Mouse (Mus musculus) fibroblast of lung, adult 2 months (primary cell): ENCODE results near the gene Etv5.
"Not testable (repeated sequence)": the region's sequence is repeated elsewhere in the genome, so short reads cannot be mapped to it uniquely, and the experiment has no call there.

ENCODE experiments used
- DNase-seq: peaks from one replicate; pipeline ENCODE4 v3.0.0-alpha.2; 2011; ENCODE audit warnings: low read depth

The Etv5 gene

DNA sequence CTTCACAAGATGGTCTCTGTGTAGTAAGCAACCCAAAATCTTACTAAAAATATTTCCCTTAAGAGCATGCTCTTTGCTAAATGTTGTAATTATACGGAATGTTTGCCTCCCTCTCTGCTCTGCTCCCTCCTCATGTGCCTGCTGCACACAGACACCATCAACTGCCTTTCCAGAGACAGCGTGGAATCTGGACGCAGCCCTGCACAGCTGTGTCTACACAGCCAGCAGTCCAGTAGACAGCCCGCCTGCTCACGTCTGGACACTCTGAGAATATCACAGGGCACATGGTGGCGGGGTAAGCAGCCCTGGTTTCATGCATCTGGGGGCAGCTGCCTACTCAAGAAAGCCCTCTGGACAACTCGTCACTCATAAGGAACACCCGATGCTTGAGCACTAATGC, 43.1 kb downstream of the Etv5 start:
- no peak for DNase-seq

DNA sequence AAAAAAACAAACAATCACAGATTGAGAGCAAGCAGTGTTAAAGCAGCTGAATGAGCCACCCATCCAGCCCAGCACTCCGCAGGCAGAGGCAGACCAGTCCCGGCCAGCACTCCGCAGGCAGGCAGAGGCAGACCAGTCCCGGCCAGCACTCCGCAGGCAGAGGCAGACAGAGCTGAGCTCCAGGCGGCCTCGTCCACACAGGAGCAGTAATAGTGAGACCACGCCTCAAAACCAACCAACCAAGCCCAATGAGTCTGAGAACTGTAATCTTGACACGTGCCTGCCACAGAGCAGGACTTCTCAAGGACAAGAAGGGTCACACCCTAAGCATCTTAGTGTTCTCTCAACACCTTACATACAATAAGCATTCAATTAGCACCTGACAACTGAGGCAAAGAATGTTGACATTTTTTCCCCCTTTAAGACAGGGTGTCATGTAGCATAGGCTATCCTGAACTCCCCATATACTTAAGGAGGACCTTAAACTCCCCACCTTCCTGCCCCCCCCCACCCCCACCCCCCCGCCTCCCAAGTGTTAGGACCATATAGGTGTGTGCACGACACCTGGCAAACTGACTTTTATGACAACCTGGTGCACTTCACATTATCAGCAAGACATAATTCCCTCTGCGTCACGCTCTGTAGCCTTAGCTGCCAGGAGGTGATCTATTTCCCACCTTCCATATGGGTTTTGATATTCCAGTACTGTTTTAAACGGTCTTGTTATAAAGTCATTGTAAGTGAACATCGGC, 44.2 kb downstream of the Etv5 start:
- no peak for DNase-seq

DNA sequence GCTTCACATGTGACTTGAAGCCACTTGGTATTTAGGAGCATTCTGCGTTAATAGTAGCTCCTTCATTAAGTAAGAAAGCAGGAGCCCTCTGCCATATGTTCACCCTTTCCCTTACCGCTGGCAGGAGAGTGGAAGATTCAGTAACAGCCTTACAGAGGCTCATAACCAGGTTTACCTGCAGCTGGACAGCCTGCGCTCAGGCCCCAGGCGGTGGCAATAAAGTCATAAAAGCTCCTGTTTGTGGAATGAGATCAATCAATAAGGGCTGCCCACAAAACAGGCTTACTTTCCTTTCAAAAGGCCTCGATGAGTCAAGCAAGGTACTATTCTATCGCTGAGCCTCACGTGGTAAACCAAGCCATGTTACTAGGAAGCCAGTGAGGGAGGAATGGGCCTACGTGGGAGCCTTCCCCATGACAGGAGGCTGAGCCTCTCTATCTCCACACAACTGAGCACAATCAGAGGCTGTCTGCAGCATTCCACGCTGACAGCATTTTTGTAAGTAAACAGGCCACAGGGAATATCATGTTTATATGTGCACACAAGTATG, 49.1 kb downstream of the Etv5 start:
- DNase-seq = no peak

DNA sequence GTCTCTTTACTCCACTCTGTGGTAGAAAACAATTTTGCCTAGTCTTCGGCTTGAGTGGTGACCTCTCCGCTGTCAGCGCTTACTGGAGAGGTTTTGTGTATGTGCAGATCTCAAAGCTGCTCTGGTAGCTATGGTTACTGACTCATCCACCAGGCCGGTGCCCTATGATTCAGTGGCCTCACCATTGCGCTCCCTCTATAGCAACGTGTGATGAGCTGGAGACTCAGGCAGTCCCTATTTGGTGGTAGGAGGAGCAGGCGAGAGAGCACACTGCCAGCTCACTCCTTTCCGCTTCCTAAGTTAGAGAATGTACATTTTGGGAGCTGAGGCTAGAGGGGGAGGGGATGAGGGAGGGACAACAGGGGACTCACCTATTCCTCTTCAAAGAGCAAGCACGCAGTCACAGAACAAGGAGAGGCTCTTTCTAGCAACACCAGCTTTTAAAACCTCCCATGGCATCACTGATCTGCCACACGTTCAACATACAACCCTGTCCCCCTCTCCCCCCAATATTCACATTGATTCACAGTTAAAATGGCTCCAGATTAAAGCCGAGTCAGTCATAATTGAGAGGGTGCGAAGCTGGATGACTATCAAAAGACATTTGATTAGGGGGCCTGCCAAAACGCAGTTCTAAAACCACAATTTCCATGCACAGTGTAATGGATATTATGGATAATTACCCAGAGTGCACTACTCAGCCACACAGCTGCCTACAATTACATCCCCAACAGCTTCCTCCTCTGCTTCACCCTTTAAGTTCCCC, 50.2 kb downstream of the Etv5 start:
- peak; percentile 85 for DNase-seq

DNA sequence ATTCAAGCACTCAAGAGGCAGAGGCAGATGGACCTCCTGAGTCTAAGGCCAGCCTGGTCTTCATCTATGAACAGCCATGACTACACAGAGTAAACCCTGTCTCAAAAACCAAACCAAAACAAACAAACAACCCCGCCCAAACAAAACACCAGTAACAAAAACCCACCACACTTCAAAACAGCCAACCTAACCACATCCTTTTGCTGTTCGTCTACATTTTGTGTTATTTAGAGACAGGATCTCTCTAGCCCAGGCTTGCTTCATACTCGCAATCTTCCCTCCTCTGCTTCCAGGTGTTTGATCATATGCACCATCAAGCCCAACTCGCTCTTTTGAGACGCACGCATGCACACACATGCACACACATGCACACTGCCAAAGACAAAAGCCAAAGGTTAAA, 51.8 kb downstream of the Etv5 start:
- DNase-seq = no peak

DNA sequence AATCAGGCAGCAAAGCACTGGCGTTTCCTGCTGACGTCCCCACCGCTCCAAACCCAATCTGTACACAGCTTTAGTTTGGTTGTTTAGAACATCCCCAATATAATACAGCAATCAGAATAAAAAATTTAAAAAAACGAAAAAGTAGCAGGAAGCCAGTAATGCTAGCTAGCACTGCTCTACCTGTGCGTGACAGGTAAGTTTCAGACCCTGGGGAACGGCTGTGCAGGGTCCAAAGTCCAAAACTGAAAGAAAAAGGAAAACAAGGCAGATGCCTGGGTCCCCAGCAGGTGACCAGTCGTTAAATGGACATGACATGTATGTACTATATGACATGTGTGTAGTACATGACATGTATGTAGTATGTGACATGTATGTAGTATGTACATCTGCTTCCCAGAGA, 57.5 kb downstream of the Etv5 start:
- not testable (repeated sequence) for DNase-seq

DNA sequence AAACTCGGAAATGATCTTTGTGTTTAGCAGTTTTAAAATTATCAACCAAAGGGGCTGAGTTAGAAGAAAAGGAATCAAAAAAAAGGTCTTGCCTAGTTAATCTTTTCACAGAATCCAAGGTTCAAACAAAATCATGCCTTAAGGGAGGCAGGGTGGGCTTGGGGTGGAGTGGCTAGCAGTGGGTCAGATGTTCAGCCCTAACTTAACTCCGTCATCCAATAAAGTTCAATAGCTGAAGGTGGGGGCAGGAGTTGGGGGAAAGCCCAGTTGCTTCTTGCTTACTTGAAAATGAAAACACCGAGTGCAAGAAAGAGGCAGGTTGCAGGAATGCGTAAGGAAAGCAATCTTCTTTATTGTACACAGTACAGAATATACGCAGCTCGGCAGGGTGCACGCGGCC, 58.5 kb downstream of the Etv5 start:
- DNase-seq = no peak

DNA sequence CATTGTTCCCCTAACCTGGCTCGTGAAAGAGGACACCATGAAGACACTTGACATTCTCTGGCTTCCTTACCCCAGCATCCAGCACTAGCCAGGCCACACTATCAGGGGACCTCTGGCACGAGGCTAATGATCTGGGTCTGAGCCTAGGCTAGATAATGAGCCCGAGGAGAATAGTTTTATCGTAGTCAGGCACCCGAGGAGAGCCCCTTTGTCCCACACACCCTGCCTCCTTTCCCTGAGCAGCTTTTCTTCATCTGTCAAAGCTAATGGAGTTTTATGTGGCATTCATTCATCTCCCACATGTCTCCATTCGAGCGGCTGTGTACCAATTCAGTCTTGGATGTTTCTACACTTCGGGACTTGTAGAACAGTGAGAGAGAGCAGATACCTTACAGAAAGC, 59.5 kb downstream of the Etv5 start:
- no peak for DNase-seq

DNA sequence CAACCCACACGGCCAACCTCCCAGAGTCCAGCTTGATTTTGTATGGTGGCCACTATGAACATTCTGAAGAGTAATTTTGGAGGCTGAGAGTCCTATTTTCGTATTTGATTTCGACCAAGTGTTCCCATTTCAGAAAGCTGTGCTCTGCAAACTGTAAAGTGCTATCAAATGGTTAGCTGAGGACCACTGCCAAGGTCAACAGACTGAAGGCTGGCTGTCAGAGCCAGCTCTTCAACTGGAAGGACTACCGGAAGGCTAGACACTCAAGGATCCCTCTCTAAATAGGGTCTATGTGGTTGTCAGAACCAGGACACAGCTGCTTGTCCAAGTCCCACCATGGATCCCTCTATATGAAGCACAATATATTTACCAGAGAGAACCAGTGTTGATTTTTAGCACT, 60.2 kb downstream of the Etv5 start:
- DNase-seq = no peak

DNA sequence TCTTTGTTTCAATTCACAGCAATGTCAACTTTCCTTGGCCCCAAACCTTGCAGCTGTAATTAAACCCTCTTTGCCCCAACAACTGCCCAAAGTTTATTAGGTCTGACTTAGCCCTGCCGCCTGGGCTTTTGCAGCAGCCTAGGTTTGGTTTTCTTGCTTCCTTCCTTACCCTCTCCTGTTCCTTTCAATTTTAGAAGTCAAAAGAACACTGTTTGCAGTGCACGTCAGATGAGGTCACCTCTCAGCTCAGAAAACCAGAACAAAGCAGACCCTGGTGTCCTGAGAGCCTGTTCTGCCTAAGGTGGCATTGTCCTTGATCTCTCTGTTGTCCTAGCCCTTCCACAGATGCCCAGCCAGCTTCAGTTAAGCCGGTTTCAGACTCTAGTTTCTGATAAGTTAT, 61.8 kb downstream of the Etv5 start:
- no peak for DNase-seq

DNA sequence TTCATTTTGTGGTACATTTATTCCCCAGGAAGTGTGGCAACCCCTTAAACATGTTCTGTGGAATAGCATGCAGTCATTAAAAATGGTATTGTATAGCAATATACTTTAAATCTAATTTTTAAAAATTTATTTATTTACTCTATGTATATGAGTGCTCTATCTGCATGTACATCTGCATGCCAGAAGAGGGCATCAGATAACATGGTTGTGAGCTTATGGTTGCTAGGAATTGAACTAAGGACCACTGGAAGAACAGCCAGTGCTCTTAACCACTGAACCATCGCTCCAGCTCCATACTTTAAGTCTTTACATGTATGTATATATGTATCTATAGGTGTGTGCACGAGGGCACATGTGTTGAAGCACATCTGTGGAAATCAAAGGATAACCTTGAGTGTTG, 64.6 kb downstream of the Etv5 start:
- no peak for DNase-seq

DNA sequence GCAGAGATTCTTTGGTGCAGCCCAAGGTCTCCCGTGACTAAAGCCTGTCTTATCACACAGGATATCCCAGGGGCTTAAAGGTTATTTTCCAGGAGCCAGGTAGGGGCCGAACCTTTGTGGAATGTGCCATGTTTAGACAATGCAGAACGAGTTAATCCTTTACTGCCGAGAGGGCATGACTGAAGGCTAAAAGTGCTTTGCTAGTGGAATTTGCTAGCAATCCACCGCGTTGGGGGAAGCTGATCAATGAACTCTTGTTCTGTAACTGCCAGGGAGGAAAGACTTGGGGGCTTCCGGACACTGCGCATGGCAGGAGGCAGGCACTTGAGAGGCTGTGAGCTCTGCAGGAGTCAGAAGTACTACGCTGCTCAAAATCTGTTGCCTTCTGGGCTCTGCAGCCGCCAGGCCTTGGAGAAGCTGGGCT, 66.8 kb downstream of the Etv5 start:
- no peak for DNase-seq

DNA sequence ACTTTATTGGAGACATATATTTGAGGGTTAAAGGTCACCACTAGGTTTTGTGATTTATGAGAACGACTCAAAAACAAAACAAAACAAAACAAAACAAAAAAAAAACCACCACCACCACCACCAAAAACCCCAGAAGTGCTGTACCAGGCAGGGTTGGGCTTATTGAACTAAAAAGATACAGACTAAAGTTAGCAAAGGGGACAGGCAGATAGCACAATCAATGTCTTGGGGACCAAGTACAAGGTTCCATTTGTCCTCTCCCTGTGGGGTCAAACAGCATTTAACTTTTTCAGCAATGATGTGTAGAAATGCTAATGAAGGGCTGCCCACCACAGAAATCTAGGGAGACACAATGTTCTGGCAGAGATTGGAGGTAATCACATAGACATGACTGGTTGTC, 67.3 kb downstream of the Etv5 start:
- DNase-seq = no peak

DNA sequence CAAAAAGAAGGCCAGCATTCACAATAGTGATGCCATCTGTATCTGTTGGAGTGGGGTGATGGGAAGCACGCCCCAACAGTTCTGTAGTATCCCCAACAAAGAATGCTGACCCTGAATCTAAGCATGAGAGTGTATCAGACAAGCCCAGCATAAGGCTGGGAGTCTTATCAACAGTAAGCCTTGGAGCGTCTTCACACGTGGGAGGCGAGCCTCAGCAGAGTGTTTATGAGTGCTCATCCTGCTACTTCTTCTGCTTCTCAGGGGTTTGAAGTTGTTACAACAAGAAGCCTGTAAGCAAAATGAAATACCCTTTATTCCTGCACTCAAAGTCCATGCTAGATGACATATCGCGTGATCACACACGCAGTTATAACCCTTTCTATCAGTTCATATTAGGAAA, 72.4 kb downstream of the Etv5 start:
- no peak for DNase-seq

DNA sequence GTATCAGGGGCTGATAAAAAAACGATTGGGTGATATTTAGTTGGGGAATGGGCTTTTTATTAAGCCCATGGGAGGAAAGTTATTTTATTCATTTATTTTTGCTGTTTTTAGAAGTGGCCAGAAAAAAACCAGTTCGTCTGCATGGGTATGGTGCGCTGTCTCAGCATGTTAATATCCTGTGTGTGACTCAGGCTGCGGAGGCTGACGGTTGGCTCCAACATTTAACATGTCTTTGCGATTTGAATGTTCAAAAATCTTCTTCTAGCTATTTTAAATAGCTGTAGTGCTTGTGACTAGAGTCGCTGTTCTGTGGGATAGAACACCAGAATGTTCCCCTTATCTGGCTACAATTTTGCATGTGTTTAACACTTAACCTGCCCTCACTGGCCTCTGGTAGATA, 73.5 kb downstream of the Etv5 start:
- no peak for DNase-seq

DNA sequence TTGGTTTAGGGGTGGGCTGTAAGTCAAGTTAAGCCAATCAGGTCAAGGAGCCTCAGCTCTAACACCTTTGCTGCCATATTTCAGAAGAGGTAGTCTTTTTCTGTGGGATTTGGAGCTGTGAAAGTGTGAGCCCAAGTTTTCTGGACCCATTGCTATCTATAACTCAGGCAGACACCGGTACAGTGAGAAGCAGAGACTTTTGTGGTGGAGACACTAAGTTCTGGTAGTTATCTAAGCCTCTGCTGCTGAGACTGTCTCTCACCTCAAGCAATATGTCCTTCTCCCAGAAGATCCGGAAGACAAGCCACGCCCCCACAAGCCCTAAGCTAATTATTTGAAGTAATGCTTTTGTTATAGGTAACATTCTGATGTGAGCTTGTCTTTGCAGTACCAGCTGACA, 73.9 kb downstream of the Etv5 start:
- DNase-seq = no peak

DNA sequence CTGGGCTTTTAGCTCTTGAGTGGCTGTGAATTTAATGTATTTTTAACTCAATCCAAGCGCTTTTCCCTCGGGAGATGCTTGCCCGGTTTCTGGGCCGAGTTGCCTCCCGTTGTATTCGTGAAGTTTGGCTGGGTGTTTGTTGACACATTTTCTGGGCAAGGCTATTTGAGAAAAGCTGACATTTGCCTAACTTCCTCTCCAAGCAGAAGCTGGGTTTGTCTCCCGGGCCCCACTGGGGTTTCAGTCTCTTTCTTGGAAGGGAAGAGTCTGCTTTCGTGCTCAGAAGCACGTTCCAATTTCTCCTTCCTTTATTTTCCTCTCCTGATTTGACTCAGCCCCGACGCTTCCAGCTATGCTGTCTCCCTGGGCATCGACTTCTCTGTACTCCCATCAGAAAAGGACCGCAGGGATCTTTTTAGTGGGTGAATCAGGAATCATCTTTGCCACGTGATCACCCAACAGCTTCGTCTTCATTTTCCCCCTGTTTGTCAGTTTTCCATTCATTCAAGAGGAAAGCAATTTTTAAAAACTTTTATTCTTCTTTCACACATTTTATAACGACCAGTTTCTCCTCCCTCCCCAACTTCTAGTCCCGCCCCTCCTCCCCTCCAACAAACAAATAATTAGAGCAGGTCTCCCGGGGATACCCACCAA, 80.7 kb downstream of the Etv5 start:
- peak; percentile 40 for DNase-seq

DNA sequence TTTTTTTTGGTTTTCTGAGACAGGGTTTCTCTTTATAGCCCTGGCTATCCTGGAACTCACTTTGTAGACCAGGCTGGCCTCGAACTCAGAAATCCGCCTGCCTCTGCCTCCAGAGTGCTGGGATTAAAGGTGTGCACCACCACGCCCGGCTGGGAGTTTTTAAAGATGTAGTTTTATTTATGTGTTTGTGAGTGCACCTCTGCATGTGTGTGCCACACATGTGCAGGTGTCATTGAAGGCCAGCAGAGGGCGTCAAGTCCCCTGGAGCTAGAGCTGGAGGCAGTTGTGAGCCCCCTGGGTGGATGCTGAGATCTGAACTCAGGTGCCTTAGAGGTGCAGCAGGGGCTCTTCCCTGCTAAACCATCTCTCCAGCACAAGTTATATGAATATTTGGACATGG, 85.3 kb downstream of the Etv5 start:
- not testable (repeated sequence) for DNase-seq

DNA sequence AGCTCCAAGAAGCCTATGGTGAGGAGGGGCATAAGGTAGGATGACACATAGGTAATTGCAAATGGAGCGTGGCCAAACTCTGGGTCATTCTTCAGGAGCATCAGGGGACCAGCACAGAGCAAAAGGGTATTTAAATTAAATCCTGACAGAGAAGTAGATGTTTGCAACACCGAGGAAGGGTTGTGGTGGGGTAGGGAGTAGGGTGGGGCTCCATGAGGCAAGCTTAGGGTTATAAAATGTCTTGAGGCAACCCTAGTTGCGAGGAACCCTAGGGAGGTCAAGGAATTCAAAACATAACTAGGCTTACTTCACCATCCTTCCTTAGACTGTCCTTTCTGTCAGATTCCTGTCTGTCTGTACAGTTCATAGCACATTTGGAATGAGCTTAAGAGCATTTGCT, 85.9 kb downstream of the Etv5 start:
- no peak for DNase-seq

DNA sequence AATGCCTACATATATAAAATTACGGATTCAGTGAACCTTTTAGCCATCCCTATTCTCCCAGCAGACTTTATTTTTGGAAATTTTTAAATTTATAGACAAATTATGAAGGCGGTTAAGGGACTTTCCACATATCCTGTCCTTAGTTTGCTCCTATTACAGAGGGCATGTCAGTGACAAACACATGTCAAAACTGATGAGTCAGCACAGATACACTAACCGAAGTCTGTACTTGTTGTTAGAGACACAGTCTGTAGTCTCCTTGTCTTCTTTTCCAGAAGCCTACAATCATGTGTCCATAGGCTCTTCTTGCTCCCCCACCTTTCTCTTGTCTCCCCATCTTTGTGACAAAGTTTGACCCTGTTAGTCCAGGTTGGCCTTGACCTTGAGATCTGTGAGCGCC, 88.3 kb downstream of the Etv5 start:
- DNase-seq = no peak

DNA sequence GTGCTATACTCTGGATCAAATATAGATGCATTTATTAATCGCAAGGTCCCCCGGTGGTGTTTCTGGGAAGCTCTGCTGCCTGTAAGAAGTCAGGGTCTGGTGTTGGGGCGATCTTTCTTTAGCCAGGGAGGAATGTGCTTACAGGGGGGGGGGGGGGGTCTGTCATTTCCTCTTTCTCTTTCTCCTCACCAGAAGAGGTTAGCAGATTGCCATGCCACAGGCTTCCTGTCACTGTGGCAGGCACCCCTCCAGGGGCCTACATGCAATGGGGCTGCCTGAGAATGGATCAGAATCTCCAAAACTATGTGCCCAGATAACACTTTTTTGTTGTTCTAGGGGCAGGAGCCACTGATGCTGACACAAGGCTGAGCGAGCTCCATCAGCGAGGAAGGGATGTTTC, 89.7 kb downstream of the Etv5 start:
- no peak for DNase-seq

DNA sequence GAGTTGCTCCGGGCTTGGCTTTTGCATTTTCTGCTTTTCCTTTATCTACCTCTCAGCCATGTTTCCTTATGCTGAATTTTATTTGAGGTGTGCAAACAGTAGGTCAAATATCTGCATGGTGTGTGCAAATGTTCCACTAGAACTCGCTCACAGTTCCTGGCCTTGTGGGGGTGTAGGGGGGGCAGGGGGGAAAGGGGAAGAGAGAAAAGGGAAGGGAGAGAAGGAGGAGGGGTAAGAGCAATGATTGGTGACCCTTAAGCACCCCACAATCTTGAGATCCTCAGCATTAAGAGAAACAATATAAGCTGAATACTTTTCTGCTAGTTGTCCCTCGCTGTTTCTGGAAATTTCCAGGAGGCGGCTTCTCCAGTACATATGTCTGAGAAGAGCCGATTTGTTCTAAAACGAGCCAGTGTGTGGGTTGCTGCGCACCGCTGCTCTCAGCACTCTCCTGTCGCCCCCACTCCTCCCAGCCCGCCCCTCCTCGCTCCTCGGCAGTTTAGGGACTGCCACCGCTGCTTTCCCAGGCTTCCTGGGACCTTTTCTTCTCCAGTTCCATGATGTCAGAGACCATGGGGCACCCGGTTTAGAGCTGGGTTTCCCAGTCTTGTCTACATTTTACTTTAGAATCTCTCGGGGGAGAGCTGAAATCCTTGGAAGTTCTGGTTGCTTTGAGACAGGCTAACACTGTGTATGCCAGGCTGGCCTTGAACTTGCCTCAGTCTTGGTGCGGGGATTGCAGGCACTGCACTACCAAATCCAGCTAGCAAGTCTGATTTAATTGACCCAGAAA, 90.8 kb downstream of the Etv5 start:
- DNase-seq = no peak
